Mouse (Mus musculus) left cerebral cortex, adult 2 months (tissue): ENCODE data around the gene Cntnap1. TPM values are rescaled to one million over a fixed set of nuclear protein-coding genes. Genes with fewer than 3 reads are reported as not detected.
"Not testable (repeated sequence)": the region's sequence is repeated elsewhere in the genome, so short reads cannot be mapped to it uniquely, and the experiment has no call there.

Source experiments
- DNase-seq, 2 experiments: peaks; one replicate each; pipeline ENCODE4 v3.0.0; 2021 to 2022; ENCODE audit warnings: low spot score in 2 of 2, mixed read lengths in 1 of 2; ENCODE audit errors: extremely low spot score in 1 of 2
- H3K27ac ChIP-seq: fragments of 200-600 bp; 2 replicates; pipeline ENCODE4 v1.8.1; 2022
- H3K4me3 ChIP-seq: fragments of 200-600 bp; 2 replicates; pipeline ENCODE4 v1.8.1; 2022
- CTCF ChIP-seq: fragments of 200-600 bp; IDR thresholded peaks from 2 replicates; pipeline ENCODE4 v1.8.1; 2022; ENCODE audit warnings: antibody characterized with exemption, mild to moderate bottlenecking, moderate library complexity
- intact Hi-C: fragments of 180-260 bp; cut with DNase I; formaldehyde crosslinking; loops from one replicate; pipeline ENCODE4 v1.15.1; 2025
- total RNA-seq, 2 experiments: library from RNA; stranded (reverse); gene quantifications; 2 replicates each; pipeline ENCODE4 v1.2.3; 2021

The Cntnap1 gene
- total RNA-seq, 2 experiments from 2014 or later, result 171 to 182 TPM

GRCm38 (mm10) chr11:101152825-101153224 lies 17.5 kb upstream of the Cntnap1 start:
- DNase-seq, result no peak
- H3K27ac ChIP-seq, result no peak overlapping the region
- intact Hi-C loops, result no loop called here
- TF ChIP-seq CTCF, result no peak
- no peak overlapping the region for H3K4me3 ChIP-seq

GRCm38 (mm10) chr11:101154648-101155047 lies 15.7 kb upstream of the Cntnap1 start:
- DNase-seq, result no peak
- no peak for TF ChIP-seq CTCF
- intact Hi-C loops, result no loop called here
- Histone ChIP-seq H3K4me3 (no peak overlapping the region), H3K27ac (no peak overlapping the region)

GRCm38 (mm10) chr11:101155151-101155550 lies 15.2 kb upstream of the Cntnap1 start:
- TF ChIP-seq CTCF, result no peak
- no peak for DNase-seq
- Histone ChIP-seq H3K27ac (peak overlapping the region; percentile 90; the same call in 1 of the 2 replicates), H3K4me3 (no peak overlapping the region; the same call in 1 of the 2 replicates)
- intact Hi-C loops, result no loop called here

GRCm38 (mm10) chr11:101155728-101156371 lies 14.5 kb upstream of the Cntnap1 start, which contains the start of gene Tubg2:
TSS of gene Tubg2 (plus strand) at chr11:101155907.
- intact Hi-C loops, result no loop called here
- Histone ChIP-seq H3K4me3 (peak within 1 kb of the TSS; percentile 64), H3K27ac (peak within 1 kb of the TSS; percentile 90)
- peak; percentile 80 for DNase-seq
- TF ChIP-seq CTCF, result no peak; the same call in 1 of the 2 replicates

- H3K4me3 ChIP-seq, intact Hi-C loops, H3K27ac ChIP-seq, DNase-seq: not testable (repeated sequence)
These were observed 10.2 kb upstream of the Cntnap1 start for GRCm38 (mm10) chr11:101160151-101160550.

GRCm38 (mm10) chr11:101160981-101161505 lies 9.3 kb upstream of the Cntnap1 start:
- H3K27ac ChIP-seq, H3K4me3 ChIP-seq, intact Hi-C loops, DNase-seq: not testable (repeated sequence)

DNA sequence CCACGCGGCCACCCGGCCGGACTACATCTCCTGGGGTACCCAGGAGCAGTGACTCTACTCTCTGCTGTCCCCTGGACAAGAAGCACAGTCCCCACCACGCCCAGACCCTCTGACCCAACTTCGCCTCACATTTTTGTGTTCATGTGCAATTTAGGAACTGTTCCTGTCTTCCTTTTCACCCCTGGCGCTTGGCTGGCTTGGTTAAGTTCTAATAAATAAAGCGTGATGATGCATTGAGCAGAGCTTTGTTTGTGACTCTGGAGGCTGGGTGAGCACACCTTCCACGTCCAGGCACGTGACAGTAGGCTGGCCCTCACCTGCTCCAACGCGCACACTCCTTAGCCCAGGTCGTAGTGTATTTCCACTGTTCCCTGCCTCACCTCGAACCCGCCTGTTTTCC lies 8.8 kb upstream of the Cntnap1 start:
- Histone ChIP-seq H3K27ac (no peak overlapping the region), H3K4me3 (no peak overlapping the region)
- intact Hi-C loops, result no loop called here
- no peak for DNase-seq
- no peak for TF ChIP-seq CTCF

- no peak for DNase-seq
- intact Hi-C loops, result no loop called here
- Histone ChIP-seq H3K4me3 (no peak overlapping the region), H3K27ac (no peak overlapping the region)
- no peak for TF ChIP-seq CTCF
These were observed 8.0 kb upstream of the Cntnap1 start for GRCm38 (mm10) chr11:101162301-101162700.

- no peak for TF ChIP-seq CTCF
- H3K27ac ChIP-seq, result no peak overlapping the region
- DNase-seq, result no peak
- intact Hi-C loops, result no loop called here
- H3K4me3 ChIP-seq, result no peak overlapping the region
These were observed 7.6 kb upstream of the Cntnap1 start for GRCm38 (mm10) chr11:101162772-101163171.

GRCm38 (mm10) chr11:101163476-101164350 lies 6.6 kb upstream of the Cntnap1 start:
- H3K4me3 ChIP-seq, result no peak overlapping the region
- intact Hi-C loops, result no loop called here
- H3K27ac ChIP-seq, result no peak overlapping the region
- no peak for TF ChIP-seq CTCF
- DNase-seq, result no peak

- intact Hi-C loops, result no loop called here
- no peak for DNase-seq
- TF ChIP-seq CTCF, result no peak
- no peak overlapping the region for H3K27ac ChIP-seq
- H3K4me3 ChIP-seq, result no peak overlapping the region
These were observed 6.0 kb upstream of the Cntnap1 start for GRCm38 (mm10) chr11:101164351-101164665.
